Mouse (Mus musculus): ENCODE data around the gene Uba5.

DNA sequence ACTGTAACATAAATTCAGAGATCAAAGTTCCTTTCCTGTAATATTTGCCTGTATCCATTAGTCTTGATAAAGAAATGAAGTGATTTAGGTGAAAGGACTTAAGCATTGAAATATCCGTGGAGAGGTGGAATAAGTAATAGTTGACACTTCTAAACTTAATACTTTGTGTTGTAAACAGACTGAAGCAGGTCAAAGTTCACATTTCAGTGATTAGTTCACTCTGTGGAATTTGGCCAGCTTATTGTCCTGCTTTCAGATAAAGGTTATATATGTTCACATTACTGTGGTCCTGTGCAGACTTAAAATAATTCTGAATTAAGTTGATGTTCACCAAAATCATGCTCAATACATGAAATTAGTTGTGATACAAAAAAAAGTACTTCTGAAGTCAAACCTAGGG lies 1.6 kb upstream of the Uba5 start:
- TF ChIP-seq CTCF (IDR thresholded peaks at IDR 0.05; ENCODE audit: low read depth, low read length): no peak
- TF ChIP-seq POLR2A (IDR thresholded peaks at IDR 0.05; ENCODE audit: extremely low read depth, insufficient read depth, low read length): no peak
